15 mouse cellular contexts compared by ENCODE assay signal in the genomic region with DNA sequence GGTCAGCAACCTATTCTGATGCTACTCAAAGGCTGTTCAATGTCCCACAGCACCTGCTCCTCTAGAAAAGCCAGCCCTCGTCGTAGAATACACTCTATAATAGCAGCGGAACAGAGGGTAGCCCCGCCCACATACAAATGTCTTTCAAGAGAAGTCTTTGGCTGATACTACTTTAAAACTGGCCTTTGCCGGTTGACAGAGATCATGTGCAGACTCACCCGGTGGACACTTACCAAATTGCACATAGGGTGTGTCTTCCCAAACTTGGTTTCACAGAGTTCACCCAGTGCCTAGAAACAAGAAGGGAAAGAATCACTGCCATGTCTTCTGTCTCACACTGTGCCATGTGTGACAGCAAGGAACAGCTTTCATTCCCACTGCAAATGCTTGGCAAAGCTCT.
"Had no signal": no experiment of that assay in that cellular context is flagged by ENCODE, and none has a peak within 500 bp of the region (broad histone marks: within the 10 kb centered on the region; RNA-seq: fewer than 3 reads in every experiment).

No protein-coding gene starts in this region.

- H3K27me3 ChIP-seq: limb, embryonic 13.5 days; megakaryocyte, embryonic 14.5 days; midbrain, embryonic 13.5 days; neural tube, embryonic 15.5 days had no signal

- H3K9ac ChIP-seq: limb, embryonic 13.5 days; liver, embryonic 14.5 days; midbrain, embryonic 13.5 days; neural tube, embryonic 15.5 days had no signal

- H3K4me3 ChIP-seq: layer of hippocampus, adult 2 months; limb, embryonic 13.5 days; midbrain, embryonic 13.5 days; myocyte; neural tube, embryonic 15.5 days had no signal

- H3K9me3 ChIP-seq: limb, embryonic 13.5 days; megakaryocyte, embryonic 14.5 days; midbrain, embryonic 13.5 days; neural tube, embryonic 15.5 days had no signal

- DNase-seq: kidney, postnatal 10 days; kidney, postnatal 4 days; left cerebral cortex, postnatal 4 days; lung, adult 2 months; lung, postnatal 10 days; lung, postnatal 4 days; right cerebral cortex, adult 18-20 months; right cerebral cortex, postnatal 25 days had no signal

- H3K27ac ChIP-seq: limb, embryonic 13.5 days; liver, embryonic 14.5 days; midbrain, embryonic 13.5 days; neural tube, embryonic 15.5 days had no signal

- H3K4me2 ChIP-seq: limb, embryonic 13.5 days; midbrain, embryonic 13.5 days; neural tube, embryonic 15.5 days had no signal

- H3K4me1 ChIP-seq: limb, embryonic 13.5 days; megakaryocyte, embryonic 14.5 days; midbrain, embryonic 13.5 days; neural tube, embryonic 15.5 days had no signal

- ATAC-seq: midbrain, embryonic 13.5 days had no signal
